Mouse (Mus musculus) MEL (cell line): ENCODE results near the gene Ddah1. TPM values are rescaled to one million over a fixed set of nuclear protein-coding genes. Genes with fewer than 3 reads are reported as not detected.

Experiments used
- DNase-seq: peaks from one replicate; pipeline ENCODE4 v3.0.0; 2011; ENCODE audit warnings: low read depth, low spot score
- H3K27ac ChIP-seq: 2 replicates; pipeline ENCODE4 v1.5.1; 2012; ENCODE audit warnings: low read depth, mild to moderate bottlenecking, control low read depth, low read length, moderate library complexity; ENCODE audit not compliant: control insufficient read depth
- H3K27me3 ChIP-seq, 2 experiments: fragments of 150-350 bp in 1 of 2; sonication (generic) in 1 of 2; 2 replicates each; pipeline ENCODE4 v1.6.1; 2012; ENCODE audit warnings: low read length in 2 of 2, mild to moderate bottlenecking in 2 of 2, improper control_type of control experiment in 1 of 2, moderate library complexity in 1 of 2; ENCODE audit not compliant: insufficient read depth in 2 of 2, control insufficient read depth in 1 of 2
- H3K36me3 ChIP-seq, 2 experiments: 2 replicates each; pipeline ENCODE4 v1.6.1; 2012 to 2014; ENCODE audit warnings: low read length in 2 of 2, improper control_type of control experiment in 1 of 2, inconsistent platforms in 1 of 2, mild to moderate bottlenecking in 1 of 2; ENCODE audit not compliant: insufficient read depth in 2 of 2, control insufficient read depth in 1 of 2
- H3K4me1 ChIP-seq, 2 experiments: fragments of 150-350 bp in 1 of 2; sonication (generic) in 1 of 2; 2 replicates each; pipeline ENCODE4 v1.6.1; 2012; ENCODE audit warnings: low read length in 2 of 2, improper control_type of control experiment in 1 of 2, mild to moderate bottlenecking in 1 of 2; ENCODE audit not compliant: insufficient read depth in 2 of 2, control insufficient read depth in 1 of 2
- H3K4me3 ChIP-seq, 2 experiments: fragments of 150-350 bp in 1 of 2; sonication (generic) in 1 of 2; 2 replicates each; pipeline ENCODE4 v1.5.1; 2012; ENCODE audit warnings: low read depth in 2 of 2, low read length in 2 of 2, mild to moderate bottlenecking in 2 of 2, moderate library complexity in 2 of 2, control low read depth in 1 of 2, improper control_type of control experiment in 1 of 2; ENCODE audit not compliant: control insufficient read depth in 1 of 2, insufficient read depth in 1 of 2
- H3K79me2 ChIP-seq: 2 replicates; pipeline ENCODE4 v1.6.1; 2012; ENCODE audit warnings: mild to moderate bottlenecking, low read length, moderate library complexity; ENCODE audit not compliant: control insufficient read depth, poor library complexity, insufficient read depth
- H3K9ac ChIP-seq: 2 replicates; pipeline ENCODE4 v1.6.1; 2012; ENCODE audit warnings: low read depth, mild to moderate bottlenecking, control low read depth, low read length, moderate library complexity; ENCODE audit not compliant: control insufficient read depth, poor library complexity, severe bottlenecking
- H3K9me3 ChIP-seq: fragments of 150-350 bp; sonication (generic); replicated peaks from 2 replicates; pipeline ENCODE4 v1.6.1; 2012; ENCODE audit warnings: mild to moderate bottlenecking, low read length, improper control_type of control experiment, moderate library complexity; ENCODE audit not compliant: insufficient read depth
- BHLHE40 ChIP-seq: IDR thresholded peaks from 2 replicates; pipeline ENCODE4 v1.6.1; 2012; ENCODE audit warnings: low read depth, mild to moderate bottlenecking, inconsistent platforms, low read length, improper control_type of control experiment, borderline replicate concordance
- CHD1 ChIP-seq: IDR thresholded peaks from 2 replicates; pipeline ENCODE4 v1.6.1; 2012; ENCODE audit warnings: low read depth, mild to moderate bottlenecking, inconsistent platforms, low read length, improper control_type of control experiment
- CTCF ChIP-seq, 3 experiments: IDR thresholded peaks in 2 of 3; conservative IDR thresholded peaks in 1 of 3; 2 replicates each; pipeline ENCODE4 v1.5.1; 2011 to 2012; ENCODE audit warnings: low read length in 3 of 3, low read depth in 2 of 3, mild to moderate bottlenecking in 2 of 3, improper control_type of control experiment in 1 of 3, inconsistent platforms in 1 of 3, mixed read lengths in 1 of 3, moderate library complexity in 1 of 3; ENCODE audit not compliant: control insufficient read depth in 1 of 3, insufficient read depth in 1 of 3, poor library complexity in 1 of 3, severe bottlenecking in 1 of 3
- EP300 ChIP-seq, 2 experiments: IDR thresholded peaks; 2 replicates each; pipeline ENCODE4 v1.6.1; 2011; ENCODE audit warnings: improper control_type of control experiment in 2 of 2, low read length in 2 of 2, low read depth in 1 of 2, mild to moderate bottlenecking in 1 of 2
- ETS1 ChIP-seq: IDR thresholded peaks from 2 replicates; pipeline ENCODE4 v1.6.1; 2012; ENCODE audit warnings: low read depth, mild to moderate bottlenecking, inconsistent platforms, low read length, improper control_type of control experiment, moderate library complexity
- GABPA ChIP-seq: IDR thresholded peaks from 2 replicates; pipeline ENCODE4 v1.6.1; 2012; ENCODE audit warnings: low read depth, mild to moderate bottlenecking, inconsistent platforms, low read length, improper control_type of control experiment, moderate library complexity
- GATA1 ChIP-seq: IDR thresholded peaks from 2 replicates; pipeline ENCODE4 v1.6.1; 2011; ENCODE audit warnings: low read depth, low read length, improper control_type of control experiment
- HCFC1 ChIP-seq: IDR thresholded peaks from 2 replicates; pipeline ENCODE4 v1.6.1; 2012; ENCODE audit warnings: low read depth, mild to moderate bottlenecking, inconsistent platforms, low read length, improper control_type of control experiment, moderate library complexity
- KAT2A ChIP-seq: conservative IDR thresholded peaks from 2 replicates; pipeline ENCODE4 v1.6.1; 2012; ENCODE audit warnings: low read depth, low read length, improper control_type of control experiment, inconsistent platforms
- MAFK ChIP-seq: IDR thresholded peaks from 2 replicates; pipeline ENCODE4 v1.6.1; 2011; ENCODE audit warnings: low read depth, mild to moderate bottlenecking, low read length, improper control_type of control experiment, borderline replicate concordance
- MAX ChIP-seq: IDR thresholded peaks from 2 replicates; pipeline ENCODE4 v1.6.1; 2011; ENCODE audit warnings: low read length, improper control_type of control experiment
- NELFE ChIP-seq: IDR thresholded peaks from 2 replicates; pipeline ENCODE4 v1.6.1; 2011; ENCODE audit warnings: low read depth, low read length, improper control_type of control experiment
- POLR2AphosphoS5 ChIP-seq: IDR thresholded peaks from 2 replicates; pipeline ENCODE4 v1.6.1; 2012; ENCODE audit warnings: low read depth, borderline replicate concordance, mild to moderate bottlenecking, inconsistent platforms, low read length, moderate library complexity, mixed read lengths
- RAD21 ChIP-seq: IDR thresholded peaks from 2 replicates; pipeline ENCODE4 v1.6.1; 2011; ENCODE audit warnings: mild to moderate bottlenecking, low read depth, low read length, improper control_type of control experiment
- SMC3 ChIP-seq: IDR thresholded peaks from 2 replicates; pipeline ENCODE4 v1.6.1; 2011; ENCODE audit warnings: low read depth, low read length, improper control_type of control experiment
- TBP ChIP-seq: IDR thresholded peaks from 2 replicates; pipeline ENCODE4 v1.8.0; 2011; ENCODE audit warnings: low read depth, low read length, improper control_type of control experiment
- TCF12 ChIP-seq: IDR thresholded peaks from 2 replicates; pipeline ENCODE4 v1.6.1; 2014; ENCODE audit warnings: low read depth, mild to moderate bottlenecking, inconsistent platforms, low read length, improper control_type of control experiment, moderate library complexity
- USF1 ChIP-seq: IDR thresholded peaks from 2 replicates; pipeline ENCODE4 v1.6.1; 2014; ENCODE audit warnings: low read depth, mild to moderate bottlenecking, inconsistent platforms, low read length, improper control_type of control experiment, moderate library complexity
- USF2 ChIP-seq, 2 experiments: IDR thresholded peaks; 2 replicates each; pipeline ENCODE4 v1.6.1; 2011 to 2012; ENCODE audit warnings: improper control_type of control experiment in 2 of 2, low read length in 2 of 2, borderline replicate concordance in 1 of 2, inconsistent platforms in 1 of 2, low read depth in 1 of 2, mild to moderate bottlenecking in 1 of 2; ENCODE audit not compliant: insufficient read depth in 1 of 2
- ZMIZ1 ChIP-seq: IDR thresholded peaks from 2 replicates; pipeline ENCODE4 v1.6.1; 2012; ENCODE audit warnings: low read depth, mild to moderate bottlenecking, inconsistent platforms, low read length, improper control_type of control experiment, moderate library complexity
- ZNF384 ChIP-seq: IDR thresholded peaks from 2 replicates; pipeline ENCODE4 v1.6.1; 2012; ENCODE audit warnings: low read depth, mild to moderate bottlenecking, inconsistent platforms, low read length, improper control_type of control experiment
- polyA plus RNA-seq, 2 experiments: library from polyadenylated mRNA; stranded (reverse) in 1 of 2; unstranded in 1 of 2; fragments of >175 nt in 1 of 2; fragments of >200 nt in 1 of 2; gene quantifications; 2 replicates each; pipeline versions ENCODE4 v1.2.1 to v1.2.4; 2012; ENCODE audit warnings: low replicate concordance in 2 of 2, low read depth in 1 of 2; ENCODE audit not compliant: insufficient read length in 2 of 2, insufficient read depth in 1 of 2, missing spikeins in 1 of 2
- total RNA-seq: library from RNA; depleted of rRNA; stranded (reverse); fragments of 300-350 nt; gene quantifications from 2 replicates; pipeline ENCODE4 v1.2.3, GENCODE M21; 2012

Gene Ddah1
- total and polyA plus RNA-seq, 3 experiments = not detected

DNA sequence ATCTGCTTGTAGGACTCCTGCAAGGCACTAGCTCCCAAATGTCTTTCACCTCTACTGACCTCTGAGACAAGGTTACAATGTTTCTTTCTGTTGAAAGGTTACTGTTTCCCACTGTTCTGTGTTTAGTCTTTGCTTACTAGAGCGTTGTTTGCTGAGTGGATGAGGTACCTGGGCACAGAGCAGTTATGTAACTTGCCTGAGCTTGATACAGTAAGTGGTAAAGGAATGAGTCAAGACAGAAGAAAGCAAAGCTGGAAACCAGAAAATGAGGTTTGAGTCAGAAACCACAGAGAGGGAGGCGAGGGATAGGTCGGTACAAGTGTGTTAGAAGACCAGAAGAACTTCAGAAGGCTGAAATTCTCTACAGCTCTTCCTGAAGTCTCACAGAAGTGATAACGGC lies 158.4 kb downstream of the Ddah1 start:
- Histone ChIP-seq H3K4me3 (no peak overlapping the region), H3K27ac (no peak overlapping the region), H3K36me3 (no peaks in the 10 kb centered on the region; a peak in 1 of 4 replicates), H3K9ac (no peak overlapping the region), H3K79me2 (no peaks in the 10 kb centered on the region), H3K27me3 (no peaks in the 10 kb centered on the region), H3K9me3 (no peaks in the 10 kb centered on the region), H3K4me1 (no peaks in the 10 kb centered on the region; a peak in 1 of 4 replicates)
- no peak for DNase-seq
- TF ChIP-seq NELFE (no peak), HCFC1 (no peak), ZMIZ1 (no peak), GABPA (no peak), USF1 (no peak), MAFK (no peak), MAX (no peak), TCF12 (no peak), GATA1 (no peak), CTCF (IDR thresholded peaks at IDR 0.05 in 2 of 3, conservative IDR thresholded peaks at IDR 0.05 in 1 of 3; ENCODE audit: control insufficient read depth in 1 of 3, insufficient read depth in 1 of 3, low read depth in 2 of 3, low read length in 3 of 3, poor library complexity in 1 of 3, severe bottlenecking in 1 of 3) (no peak), ZNF384 (no peak), BHLHE40 (no peak), POLR2AphosphoS5 (no peak), RAD21 (no peak)

DNA sequence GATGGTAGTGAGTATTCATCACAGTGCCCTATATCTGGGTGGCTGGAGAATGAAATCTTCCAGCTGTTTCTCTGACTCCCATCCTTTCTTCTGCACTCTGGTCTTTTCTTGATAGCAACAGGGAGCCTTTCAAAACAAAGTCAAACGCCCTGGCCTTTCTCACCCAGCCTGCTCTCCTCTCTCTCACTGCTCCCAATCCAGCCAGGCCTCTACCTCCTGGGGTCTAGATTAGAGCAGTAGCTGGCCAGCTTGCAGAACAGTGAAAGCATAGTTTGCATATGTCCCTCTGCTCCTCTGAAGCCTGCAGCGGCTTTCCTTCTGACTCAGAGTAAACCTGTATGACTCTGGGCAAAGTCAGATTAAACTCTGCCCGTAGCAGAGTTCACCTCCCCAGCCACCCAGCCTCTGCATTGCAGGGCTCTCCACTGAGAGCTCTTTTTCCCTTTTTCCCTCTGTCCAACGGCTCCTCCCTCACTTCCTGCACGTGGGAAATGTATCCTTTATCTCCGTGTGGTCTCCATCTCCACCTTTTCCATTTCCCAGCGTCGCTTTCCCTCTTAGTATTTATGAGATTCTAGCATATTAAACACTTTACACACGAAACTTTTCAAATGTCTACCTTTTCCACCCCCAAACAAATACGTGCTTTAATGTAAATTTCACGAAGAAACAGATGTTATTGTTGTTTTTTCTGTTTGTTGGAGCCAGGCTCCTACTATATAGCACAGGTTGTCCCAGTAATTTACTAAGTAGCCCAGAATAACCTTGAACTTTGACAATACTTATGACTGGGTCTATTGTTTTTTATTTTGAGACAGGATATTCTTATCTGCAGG lies 163.8 kb downstream of the Ddah1 start, which contains the start of gene Bcl10:
Gene Bcl10 (plus strand): TSS at position 786 of the 836 bp plus-strand sequence.
- TF ChIP-seq TCF12 (no peak), USF2 (IDR thresholded peaks at IDR 0.05; ENCODE audit: borderline replicate concordance in 1 of 2, insufficient read depth in 1 of 2, low read depth in 1 of 2, low read length in 2 of 2) (no peak), KAT2A (no peak), ETS1 (no peak), MAFK (no peak), EP300 (IDR thresholded peaks at IDR 0.05; ENCODE audit: low read depth in 1 of 2, low read length in 2 of 2) (no peak), RAD21 (no peak), SMC3 (no peak), CHD1 (no peak), TBP (no peak)
- Histone ChIP-seq H3K4me1 (peaks cover 0 to 6% of the 10 kb centered on the region in 2 experiments; a peak in 2 of 4 replicates), H3K27me3 (no peaks in the 10 kb centered on the region), H3K27ac (peak within 1 kb of the TSS; percentile 74), H3K4me3 (peak within 1 kb of the TSS; percentile 67 to 68), H3K36me3 (peaks cover 0 to 19% of the 10 kb centered on the region in 2 experiments; a peak in 2 of 4 replicates), H3K9me3 (no peaks in the 10 kb centered on the region), H3K79me2 (peaks cover 21% of the 10 kb centered on the region), H3K9ac (peak within 1 kb of the TSS; percentile 64)
- DNase-seq = no peak
